Mouse (Mus musculus) lung, postnatal 0 days (tissue): Measurements from ENCODE around the gene Olfr705. TPM values are rescaled to one million over a fixed set of nuclear protein-coding genes. Genes with fewer than 3 reads are reported as not detected.
"Not testable (repeated sequence)": the region's sequence is repeated elsewhere in the genome, so short reads cannot be mapped to it uniquely, and the experiment has no call there.

Experiments used
- ATAC-seq: fragments of 200-750 bp; cut with Nextera tagmentation; 2 replicates; pipeline ENCODE4 v1.8.0; 2017; ENCODE audit warnings: moderate library complexity
- DNase-seq: peaks from one replicate; pipeline ENCODE4 v3.0.0-alpha.2; 2016; ENCODE audit warnings: low spot score
- H3K27ac ChIP-seq: fragments of 300-500 bp; sonication (generic); 2 replicates; pipeline ENCODE4 v1.5.1; 2014; ENCODE audit warnings: antibody characterized with exemption, mild to moderate bottlenecking, low read length, mixed read lengths
- H3K27me3 ChIP-seq: fragments of 300-500 bp; sonication (generic); replicated peaks from 2 replicates; pipeline ENCODE4 v1.6.1; 2014; ENCODE audit warnings: low read length, mixed read lengths; ENCODE audit not compliant: insufficient read depth
- H3K36me3 ChIP-seq: fragments of 300-500 bp; sonication (generic); 2 replicates; pipeline ENCODE4 v1.6.1; 2014; ENCODE audit warnings: low read length, mixed read lengths; ENCODE audit not compliant: insufficient read depth
- H3K4me1 ChIP-seq: fragments of 300-500 bp; sonication (generic); 2 replicates; pipeline ENCODE4 v1.6.1; 2014; ENCODE audit warnings: antibody characterized with exemption, low read depth, low read length, mixed read lengths; ENCODE audit not compliant: insufficient read depth
- H3K4me2 ChIP-seq: fragments of 300-500 bp; sonication (generic); replicated peaks from 2 replicates; pipeline ENCODE4 v1.6.1; 2014; ENCODE audit warnings: low read depth, mild to moderate bottlenecking, low read length, moderate library complexity, mixed read lengths
- H3K4me3 ChIP-seq: fragments of 300-500 bp; sonication (generic); 2 replicates; pipeline ENCODE4 v1.5.1; 2014; ENCODE audit warnings: low read depth, low read length
- H3K9ac ChIP-seq: fragments of 300-500 bp; sonication (generic); replicated peaks from 2 replicates; pipeline ENCODE4 v1.6.1; 2014; ENCODE audit warnings: low read depth, mild to moderate bottlenecking
- H3K9me3 ChIP-seq: fragments of 300-500 bp; sonication (generic); 2 replicates; pipeline ENCODE4 v1.6.1; 2016; ENCODE audit warnings: low read length, mixed read lengths
- CTCF ChIP-seq: IDR thresholded peaks from 2 replicates; pipeline ENCODE4 v1.5.1; 2016; ENCODE audit warnings: antibody characterized with exemption, mild to moderate bottlenecking
- EP300 ChIP-seq: IDR thresholded peaks from 2 replicates; pipeline ENCODE4 v1.6.1; 2016; ENCODE audit warnings: antibody characterized with exemption, mild to moderate bottlenecking, control low read depth
- WGBS: fragments of 180-500 bp; shearing (Covaris S2); extraction: QIAGEN DNeasy Blood & Tissue Kit; methylation state at CpG from one replicate; pipeline ENCODE4 v1.1.7; 2014; 5-methylcytosine and 5-hydroxymethylcytosine counted together
- polyA plus RNA-seq: library from polyadenylated mRNA; unstranded; fragments of >200 nt; fragmentation: Nextera tagmentation; extraction: Ambion mirVana; gene quantifications from 2 replicates; pipeline ENCODE4 v1.2.1, GENCODE M21; 2015

Olfr705 gene
- polyA plus RNA-seq = not detected in 2 replicates

- no peak within 1 kb of the TSS for H3K4me2 ChIP-seq
- H3K4me1 ChIP-seq = no peaks in the 10 kb centered on the region
- TF ChIP-seq EP300 = no peak
- no peak for TF ChIP-seq CTCF
- H3K4me3 ChIP-seq = no peak within 1 kb of the TSS
- DNase-seq = no peak
- no peaks in the 10 kb centered on the region for H3K36me3 ChIP-seq
- H3K27ac ChIP-seq = no peak within 1 kb of the TSS
- 71% methylated on average over 3 of the region's 3 CpGs for WGBS
- H3K9me3 ChIP-seq = no peaks in the 10 kb centered on the region
- ATAC-seq = no peak
- no peak within 1 kb of the TSS for H3K9ac ChIP-seq
- no peaks in the 10 kb centered on the region for H3K27me3 ChIP-seq
These were observed at the start of gene Olfr705 for GRCm38 (mm10) chr7:106876791-106877190. Olfr705 (minus strand) TSS chr7:106876891.

GRCm38 (mm10) chr7:106920961-106921360 lies 44.3 kb upstream of the Olfr705 start:
- not testable (repeated sequence) for H3K27ac ChIP-seq, H3K9ac ChIP-seq, H3K4me2 ChIP-seq, DNase-seq, H3K9me3 ChIP-seq, H3K36me3 ChIP-seq, ATAC-seq, H3K27me3 ChIP-seq, H3K4me3 ChIP-seq, H3K4me1 ChIP-seq
- 87% methylated on average over 6 of the region's 7 CpGs for WGBS

- DNase-seq (no peak), ATAC-seq (no peak)
- Histone ChIP-seq H3K4me2 (no peak within 1 kb of the TSS), H3K4me3 (no peak within 1 kb of the TSS), H3K9ac (no peak within 1 kb of the TSS), H3K4me1 (no peaks in the 10 kb centered on the region), H3K36me3 (no peaks in the 10 kb centered on the region), H3K27me3 (no peaks in the 10 kb centered on the region), H3K9me3 (no peaks in the 10 kb centered on the region), H3K27ac (no peak within 1 kb of the TSS)
- WGBS = 46% methylated on average over 2 of the region's 2 CpGs
- no peak for TF ChIP-seq EP300
- TF ChIP-seq CTCF = no peak
These were observed 31.0 kb upstream of the Olfr705 start, which contains the start of gene Olfr1532-ps1 for GRCm38 (mm10) chr7:106907676-106908075. Olfr1532-ps1 (plus strand) TSS chr7:106908001.

GRCm38 (mm10) chr7:106901141-106901540 lies 24.4 kb upstream of the Olfr705 start, which contains the start of gene Olfr707:
Olfr707 (minus strand) TSS chr7:106901241.
- H3K9me3 ChIP-seq, DNase-seq, H3K27me3 ChIP-seq, H3K4me1 ChIP-seq, H3K9ac ChIP-seq, H3K36me3 ChIP-seq, H3K27ac ChIP-seq, H3K4me3 ChIP-seq, H3K4me2 ChIP-seq, ATAC-seq: not testable (repeated sequence)
- WGBS = 73% methylated on average over 3 of the region's 3 CpGs

- Histone ChIP-seq H3K9me3 (no peaks in the 10 kb centered on the region), H3K27me3 (no peaks in the 10 kb centered on the region), H3K4me1 (no peaks in the 10 kb centered on the region), H3K27ac (no peak within 1 kb of the TSS), H3K36me3 (no peaks in the 10 kb centered on the region), H3K9ac (no peak within 1 kb of the TSS), H3K4me2 (no peak within 1 kb of the TSS), H3K4me3 (no peak within 1 kb of the TSS)
- DNase-seq = no peak
- no peak for ATAC-seq
- no peak for TF ChIP-seq CTCF
- no peak for TF ChIP-seq EP300
- 63% methylated on average over 2 of the region's 2 CpGs for WGBS
These were observed 11.4 kb upstream of the Olfr705 start, which contains the start of gene Olfr706 for GRCm38 (mm10) chr7:106888062-106888461. Olfr706 (minus strand) TSS chr7:106888162.

GRCm38 (mm10) chr7:106862885-106863284 lies 13.8 kb downstream of the Olfr705 start, which contains the start of gene Olfr704:
Olfr704 (plus strand) TSS chr7:106863185.
- no peak within 1 kb of the TSS for H3K4me2 ChIP-seq
- no peak within 1 kb of the TSS for H3K4me3 ChIP-seq
- no peak within 1 kb of the TSS for H3K9ac ChIP-seq
- ATAC-seq (no peak), DNase-seq (no peak)
- H3K27ac ChIP-seq = no peak within 1 kb of the TSS
- H3K4me1 ChIP-seq = no peaks in the 10 kb centered on the region
- no peaks in the 10 kb centered on the region for H3K9me3 ChIP-seq
- TF ChIP-seq EP300 (no peak), CTCF (no peak)
- no peaks in the 10 kb centered on the region for H3K36me3 ChIP-seq
- no peaks in the 10 kb centered on the region for H3K27me3 ChIP-seq

- Histone ChIP-seq H3K4me2 (no peak within 1 kb of the TSS), H3K27ac (no peak within 1 kb of the TSS), H3K9me3 (no peaks in the 10 kb centered on the region), H3K9ac (no peak within 1 kb of the TSS), H3K4me3 (no peak within 1 kb of the TSS), H3K27me3 (no peaks in the 10 kb centered on the region), H3K4me1 (no peaks in the 10 kb centered on the region), H3K36me3 (no peaks in the 10 kb centered on the region)
- no peak for ATAC-seq
- WGBS = 44% methylated on average over 2 of the region's 2 CpGs
- TF ChIP-seq EP300 (no peak), CTCF (no peak)
- no peak for DNase-seq
These were observed 33.6 kb downstream of the Olfr705 start, which contains the start of gene Olfr703 for GRCm38 (mm10) chr7:106843060-106843459. Olfr703 (plus strand) TSS chr7:106843360.
